Mouse (Mus musculus) left cerebral cortex, postnatal 10 days (tissue): ENCODE data around the gene Pard3. TPM values are rescaled to one million over a fixed set of nuclear protein-coding genes. Genes with fewer than 3 reads are reported as not detected.

ENCODE experiments used
- DNase-seq, 2 experiments: peaks; one replicate each; pipeline ENCODE4 v3.0.0; 2021 to 2022; ENCODE audit warnings: low spot score in 2 of 2, mixed read lengths in 1 of 2; ENCODE audit errors: extremely low spot score in 1 of 2
- intact Hi-C: fragments of 180-260 bp; cut with DNase I; formaldehyde crosslinking; loops from one replicate; pipeline ENCODE4 v1.15.1; 2025
- total RNA-seq, 2 experiments: library from RNA; stranded (reverse); gene quantifications; 2 replicates each; pipeline ENCODE4 v1.2.3; 2021

Gene Pard3
- total RNA-seq, 2 experiments from 2014 or later: 11.6 to 15.1 TPM

DNA sequence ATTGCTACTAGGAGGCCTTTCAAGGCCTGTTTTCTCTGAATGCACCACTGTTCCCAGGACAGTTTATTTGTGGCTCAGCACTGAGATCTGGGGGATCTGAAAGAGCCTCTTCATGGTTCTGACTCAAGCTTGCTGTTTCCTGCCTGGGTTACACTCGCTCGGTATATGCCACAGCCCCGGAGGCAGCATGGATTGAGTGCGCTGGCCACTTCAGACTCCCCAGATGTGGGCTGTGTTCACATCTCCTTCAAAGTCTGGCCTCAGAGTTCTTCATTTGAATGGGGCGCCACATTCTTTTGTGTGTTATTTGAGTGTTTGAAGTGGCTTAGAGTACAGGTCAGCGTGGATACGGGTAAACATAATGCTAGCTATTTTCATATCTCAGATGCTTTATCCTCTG is 190.9 kb downstream of the Pard3 start:
- intact Hi-C loops: no loop called here
- DNase-seq: peak; percentile 13 to 22

DNA sequence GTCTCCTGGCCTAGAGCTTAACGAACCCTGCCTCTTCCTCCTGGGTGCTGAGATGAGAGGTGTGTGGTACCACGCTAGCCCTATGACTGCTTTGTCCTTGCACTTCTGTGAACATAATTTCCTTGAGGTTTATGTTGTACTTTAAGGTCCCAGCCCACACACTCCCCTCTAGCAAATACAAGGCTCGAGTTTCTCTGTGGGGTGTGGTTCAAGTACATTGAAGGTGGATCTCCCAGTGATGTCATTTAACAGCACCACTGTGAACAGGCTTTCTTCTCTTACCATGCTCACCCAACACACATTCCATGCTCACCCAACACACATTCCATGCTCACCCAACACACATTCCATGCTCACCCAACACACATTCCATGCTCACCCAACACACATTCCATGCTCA is 193.4 kb downstream of the Pard3 start:
- DNase-seq: no peak
- intact Hi-C loops: no loop called here

DNA sequence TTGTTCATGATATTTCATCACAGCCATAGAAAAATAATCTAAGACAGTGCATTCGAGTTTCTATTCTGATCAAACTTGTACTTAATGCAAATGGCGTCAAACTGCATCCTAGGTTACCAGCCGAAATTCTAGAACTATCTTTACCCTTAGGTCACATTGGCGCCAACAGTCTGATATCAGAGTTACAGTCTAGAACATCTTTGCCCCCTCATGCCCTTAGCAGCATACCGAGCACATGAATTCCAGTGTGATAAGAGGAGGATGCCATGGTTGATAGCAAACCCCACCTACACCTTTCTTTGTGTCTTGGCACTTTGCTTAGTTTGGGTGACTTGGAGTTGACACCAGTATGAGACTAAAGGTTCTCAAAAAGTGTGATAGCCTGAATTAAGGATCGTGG is 197.4 kb downstream of the Pard3 start:
- intact Hi-C loops: no loop called here
- no peak for DNase-seq

DNA sequence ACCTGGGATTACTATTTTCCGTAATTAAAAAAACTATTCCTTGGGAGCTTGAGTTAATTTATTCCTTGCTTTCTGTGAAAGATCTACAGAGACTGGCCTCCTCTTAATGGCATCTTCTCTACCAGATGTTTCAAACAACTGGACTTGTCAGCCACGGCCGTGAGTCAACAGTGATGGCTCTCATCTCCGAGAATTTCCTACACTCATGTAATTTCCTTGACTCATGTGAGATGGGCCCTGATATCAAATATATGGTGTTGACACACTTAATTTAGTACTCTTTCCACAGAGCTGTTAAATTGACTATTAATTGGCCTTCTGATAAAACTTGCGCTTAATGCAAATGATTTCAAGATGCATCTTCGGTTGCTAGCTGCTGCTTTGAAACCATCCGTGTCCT is 198.3 kb downstream of the Pard3 start:
- intact Hi-C loops: no loop called here
- no peak for DNase-seq

DNA sequence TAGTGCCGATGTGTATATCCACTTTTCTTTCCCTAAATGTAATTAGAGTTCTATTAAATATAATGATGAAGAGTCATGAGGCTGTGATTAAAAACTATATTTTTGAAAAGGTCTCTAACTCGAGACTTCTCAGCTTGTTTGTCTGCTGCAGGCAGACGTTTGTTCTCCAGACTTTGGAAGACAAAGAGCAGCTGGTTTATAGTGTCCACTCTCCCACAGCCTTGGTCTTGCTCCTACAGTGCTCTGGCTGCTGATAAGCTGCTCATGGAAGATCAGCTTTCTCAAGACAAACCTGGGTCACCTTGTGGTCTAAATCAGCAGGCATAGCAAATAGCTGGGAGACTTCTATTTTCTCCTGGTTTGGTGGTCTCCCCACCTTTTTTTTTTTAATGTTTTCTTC is 198.7 kb downstream of the Pard3 start:
- intact Hi-C loops: no loop called here
- DNase-seq: no peak

DNA sequence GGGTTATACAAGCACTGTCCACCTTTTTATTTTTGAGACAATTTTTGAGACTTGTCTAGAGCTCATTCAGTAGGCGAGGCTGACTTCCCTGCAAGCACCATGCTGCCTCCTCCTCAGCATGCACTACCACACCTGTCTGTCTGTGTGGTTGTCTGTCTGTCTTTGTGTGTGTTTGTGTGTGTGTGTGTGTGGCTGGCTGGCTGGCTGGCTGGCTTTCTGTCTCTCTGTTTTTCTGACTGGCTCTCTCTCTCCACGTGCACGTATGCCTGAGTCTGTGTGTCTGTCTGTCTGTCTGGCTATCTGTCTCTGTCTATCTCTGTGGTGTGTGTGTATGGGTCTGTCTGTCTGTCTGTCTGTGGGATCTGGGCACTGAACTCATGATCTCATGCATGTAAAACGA is 199.2 kb downstream of the Pard3 start:
- intact Hi-C loops: no loop called here
- DNase-seq: no peak

DNA sequence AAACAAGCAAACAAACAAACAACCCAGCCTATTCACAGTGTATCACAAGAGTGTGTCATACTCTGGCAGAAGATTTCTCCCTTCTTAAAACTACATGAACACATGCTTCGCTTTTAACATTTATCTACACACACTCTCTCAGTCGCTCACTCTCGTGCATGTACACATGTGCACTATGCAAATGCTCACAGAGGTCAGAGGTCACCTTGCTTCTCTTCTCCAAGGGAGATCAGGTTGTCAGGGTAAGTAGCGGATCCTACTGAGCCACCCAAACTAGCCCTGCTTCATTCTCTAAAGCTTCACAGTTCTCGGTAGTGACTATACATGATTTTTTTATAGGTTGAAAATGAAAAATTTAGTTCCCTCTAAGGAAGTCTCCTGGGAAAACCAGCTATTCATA is 199.8 kb downstream of the Pard3 start:
- intact Hi-C loops: no loop called here
- no peak for DNase-seq

DNA sequence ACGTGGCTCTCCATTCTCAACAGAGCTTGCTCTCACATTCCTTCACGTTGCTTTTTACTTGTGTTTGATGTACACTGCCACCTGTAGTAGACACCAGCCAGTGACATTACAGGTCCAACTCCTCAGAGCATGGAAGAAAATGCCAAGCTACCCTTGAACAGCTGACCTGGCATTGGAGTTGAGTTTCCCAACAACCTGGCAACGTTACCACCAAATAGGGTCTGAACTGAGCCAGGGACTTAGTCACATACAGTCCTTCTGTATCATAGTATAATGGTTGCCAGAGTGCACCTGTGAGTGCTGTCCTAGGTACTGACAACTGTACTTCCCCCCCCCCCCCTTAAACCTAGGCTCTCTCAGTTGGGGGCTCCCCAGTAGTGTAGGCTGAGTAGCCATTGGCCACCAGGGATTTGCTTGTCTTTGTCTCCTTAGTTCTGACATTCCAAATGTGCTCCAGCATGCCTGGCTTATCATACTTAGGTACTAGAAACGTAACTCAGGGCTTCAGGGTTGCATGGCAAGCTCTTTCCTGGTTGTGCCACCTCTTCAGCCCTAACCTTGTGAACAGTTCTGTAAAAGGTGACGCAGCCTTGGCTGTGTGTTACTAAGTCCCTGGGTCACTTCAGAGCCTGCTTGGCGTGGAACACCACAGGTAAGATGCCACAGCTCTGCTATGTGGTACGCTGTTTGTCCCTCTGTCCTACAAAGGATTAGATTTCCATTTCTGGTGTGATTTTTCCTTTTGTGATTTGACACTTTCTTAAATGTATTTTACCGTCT is 201.2 kb downstream of the Pard3 start:
- intact Hi-C loops: no loop called here
- DNase-seq: no peak

DNA sequence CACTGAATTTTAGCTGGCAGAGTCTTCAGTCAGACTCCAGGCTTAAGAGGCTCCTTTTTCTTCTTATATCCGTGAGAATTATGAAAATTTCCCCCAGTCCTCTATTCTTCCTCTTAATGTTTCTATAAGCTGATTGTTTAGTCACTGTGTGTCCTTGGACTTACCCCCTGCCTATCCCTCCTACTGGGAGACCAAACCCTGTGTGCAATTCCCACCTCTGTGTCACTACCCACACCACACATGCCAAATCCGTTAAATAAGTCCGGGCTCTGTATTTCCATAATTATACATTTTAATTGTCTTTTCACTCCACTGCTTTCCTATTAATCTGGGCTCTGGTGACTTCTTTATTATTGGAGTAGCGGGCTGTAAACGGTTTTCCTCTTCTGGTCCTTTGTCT is 203.1 kb downstream of the Pard3 start:
- no peak for DNase-seq
- intact Hi-C loops: no loop called here

DNA sequence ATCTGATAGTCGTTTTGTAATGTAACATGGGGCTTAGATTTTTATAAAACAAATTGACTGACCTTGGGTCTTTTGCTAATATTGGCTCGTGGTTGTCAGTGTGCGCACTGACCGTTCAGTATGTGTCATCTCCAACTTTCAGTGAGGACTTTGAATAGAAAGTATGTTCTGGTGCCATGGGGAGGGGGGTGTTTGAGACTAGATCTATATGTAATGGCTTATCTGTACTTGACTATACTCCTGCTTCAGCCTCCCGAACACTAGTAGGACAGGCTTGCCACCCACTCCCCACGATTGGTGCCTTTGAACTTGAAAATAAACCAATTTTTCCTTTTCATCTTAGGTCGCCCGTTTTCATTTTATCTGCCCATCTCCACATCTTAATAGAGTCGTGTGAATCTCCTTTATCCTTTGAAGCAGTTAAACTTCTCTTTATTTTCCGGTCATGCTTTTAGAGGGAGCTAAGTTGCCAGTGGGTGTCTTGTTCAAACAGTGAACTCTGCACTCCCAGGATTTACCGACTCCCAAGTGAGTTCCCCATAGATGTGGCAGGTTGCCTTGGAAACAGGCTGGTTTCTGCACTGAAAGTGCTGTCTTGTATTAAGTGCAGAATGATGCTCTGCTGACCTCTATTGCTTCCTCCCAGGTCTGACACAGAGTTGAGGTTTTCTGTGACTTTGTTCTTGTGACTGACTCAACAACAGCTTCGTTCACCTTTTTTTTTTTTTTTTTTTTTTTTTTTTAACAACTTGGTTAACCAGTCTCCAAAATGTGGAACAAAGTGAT is 204.7 kb downstream of the Pard3 start:
- peak; percentile 20 to 27 for DNase-seq
- intact Hi-C loops: no loop called here

DNA sequence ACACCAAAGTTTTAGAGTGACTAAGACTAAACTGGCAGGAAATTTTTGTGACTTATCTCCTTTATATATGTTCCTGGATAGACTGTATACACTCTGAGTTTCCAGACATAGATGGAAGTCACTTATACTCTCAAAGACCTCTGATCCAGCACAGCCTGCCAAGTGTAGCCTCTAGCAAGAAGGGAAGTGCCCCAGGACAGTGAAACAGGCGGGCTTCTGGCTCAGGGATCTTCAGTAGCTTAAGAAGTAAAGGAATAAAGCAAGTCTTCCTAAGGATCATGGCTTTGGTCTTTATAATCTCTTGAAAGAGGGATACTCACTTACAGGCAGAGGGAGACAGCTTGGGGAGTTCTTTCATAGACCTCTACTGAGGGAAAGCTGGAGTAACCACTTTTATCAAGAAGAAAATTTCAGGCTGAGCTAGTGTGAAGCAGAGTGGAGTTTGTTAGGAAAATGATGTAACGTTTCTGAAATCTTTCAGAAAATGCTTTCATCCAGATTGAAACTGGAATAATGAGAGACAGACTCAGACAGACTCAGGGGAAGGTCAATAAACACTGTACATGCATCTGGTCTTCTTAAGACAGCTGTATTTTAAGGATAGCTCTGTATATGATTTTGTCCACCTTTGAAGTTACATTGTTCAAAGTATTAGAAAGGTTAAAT is 205.5 kb downstream of the Pard3 start:
- no peak for DNase-seq
- intact Hi-C loops: no loop called here

DNA sequence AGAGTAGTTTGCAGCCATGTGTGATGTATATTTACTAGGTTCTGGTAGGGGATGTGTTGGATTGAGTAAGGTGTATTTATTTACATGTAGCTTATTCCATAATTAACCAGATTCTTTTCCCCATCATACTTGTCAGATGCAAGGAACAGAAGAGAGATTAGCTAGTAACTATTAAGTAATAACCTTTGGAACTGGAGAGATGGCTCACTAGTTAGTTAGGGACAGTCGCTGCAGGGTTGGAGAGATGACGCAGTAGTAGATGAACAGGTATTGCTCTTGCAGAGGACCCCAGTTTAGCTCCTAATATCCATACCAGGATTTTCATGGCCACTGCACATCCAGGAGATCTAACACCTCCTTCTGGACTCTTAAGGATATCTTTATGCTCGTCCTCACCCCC is 207.5 kb downstream of the Pard3 start:
- intact Hi-C loops: no loop called here
- DNase-seq: no peak

DNA sequence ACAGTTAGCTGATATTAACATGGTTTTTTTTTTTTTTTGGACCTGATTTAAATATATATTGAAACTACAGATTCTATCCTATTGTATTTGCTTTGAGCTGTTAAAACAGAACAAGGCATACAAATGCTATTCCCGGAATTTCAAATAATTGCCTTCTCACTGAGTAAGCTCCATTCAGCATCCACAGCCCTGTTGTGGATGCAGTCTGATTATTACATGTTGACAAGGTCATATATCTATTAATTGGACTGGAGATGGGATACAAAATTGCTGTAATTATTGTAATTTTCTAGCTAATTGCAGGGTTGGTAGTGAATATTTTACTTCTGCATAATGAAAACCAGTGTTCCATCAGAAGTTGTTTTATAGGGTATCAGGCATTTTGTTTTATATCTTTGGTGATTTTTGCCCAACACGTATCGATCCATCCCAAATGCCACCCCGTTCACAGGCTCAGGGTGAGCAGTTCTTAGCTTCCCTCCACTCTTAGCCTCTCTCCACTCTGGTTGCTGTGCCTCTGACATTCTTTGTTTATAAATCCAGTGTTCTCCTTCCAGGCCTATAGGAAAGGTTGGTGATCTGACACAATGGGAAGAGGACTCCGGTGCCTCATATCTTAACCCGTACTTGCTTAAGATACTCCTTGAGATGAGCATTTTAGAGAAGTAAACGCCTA is 216.7 kb downstream of the Pard3 start:
- intact Hi-C loops: no loop called here

DNA sequence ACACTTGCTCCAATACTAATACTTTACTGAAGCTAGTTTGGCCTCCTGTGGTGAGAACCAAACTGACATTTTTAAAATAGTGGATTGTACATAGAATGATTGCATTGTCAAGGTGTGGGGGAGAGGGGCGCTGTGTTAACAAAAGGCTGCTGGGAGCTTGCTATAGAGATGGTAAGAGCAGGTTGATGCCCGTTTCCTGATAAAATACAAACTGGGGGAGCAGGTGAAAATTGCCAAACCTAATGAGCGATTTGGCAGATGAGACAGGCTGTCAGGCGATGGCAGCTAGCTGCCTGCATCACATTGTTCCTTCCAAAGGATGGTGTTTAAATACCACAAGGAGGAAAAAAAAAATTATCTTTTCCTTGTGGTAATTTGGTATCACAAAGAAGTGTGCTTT is 217.3 kb downstream of the Pard3 start:
- intact Hi-C loops: no loop called here
- DNase-seq: no peak

More for the DNA sequence above, 216.7 kb downstream of the Pard3 start:
- DNase-seq: no peak

DNA sequence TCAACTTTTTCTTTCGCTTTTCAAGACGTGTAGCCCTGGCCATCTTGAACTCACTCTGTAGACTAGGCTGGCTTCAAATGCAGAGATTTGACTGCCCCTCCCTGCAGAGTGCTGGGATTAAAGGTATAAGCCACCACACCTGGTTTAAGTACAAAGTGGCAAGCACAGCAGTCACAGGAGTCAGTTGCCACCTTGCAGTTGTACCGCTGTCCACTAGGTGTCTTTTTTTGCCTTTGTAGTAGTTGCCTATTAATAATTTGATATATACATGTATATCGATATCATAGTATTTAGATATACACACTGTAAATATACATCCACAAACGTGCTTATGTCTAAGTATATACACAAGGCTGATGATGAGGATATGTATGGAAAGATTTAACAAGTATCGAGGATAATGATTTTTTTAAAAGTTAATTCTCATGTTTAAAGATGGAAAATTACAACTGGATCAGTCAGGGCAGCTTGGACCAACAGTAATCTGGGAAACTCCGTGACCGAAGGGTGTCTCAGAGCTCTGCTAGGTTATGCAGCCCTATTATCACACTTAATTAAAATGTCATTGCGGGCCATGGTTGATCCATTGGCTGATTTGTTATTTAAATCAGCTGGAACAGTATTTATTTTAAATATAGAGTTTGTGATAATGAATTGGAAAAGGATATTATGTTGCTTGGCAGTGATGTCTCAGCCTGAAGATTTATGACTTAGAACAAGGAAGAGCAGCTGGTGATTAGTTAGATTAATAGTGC is 220.9 kb downstream of the Pard3 start:
- intact Hi-C loops: no loop called here
- no peak for DNase-seq

DNA sequence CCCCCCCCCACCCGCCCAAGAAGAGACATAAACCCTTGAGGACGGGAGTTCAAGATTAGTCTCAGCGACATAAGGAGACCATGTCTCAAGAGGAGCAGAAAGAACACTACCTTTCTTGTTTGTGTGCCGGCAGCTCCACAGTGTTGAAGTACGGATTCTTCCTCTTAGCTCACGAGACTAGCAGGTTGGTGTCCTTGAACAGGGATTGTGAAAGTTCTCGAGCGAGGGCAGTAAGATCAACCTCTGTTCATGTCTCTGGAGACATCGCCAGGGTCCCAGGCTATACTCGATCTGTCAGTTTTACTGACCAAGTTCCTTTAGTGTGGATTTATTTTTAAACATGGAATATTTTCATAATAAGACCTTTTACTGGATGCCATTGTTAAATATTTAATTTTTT is 224.1 kb downstream of the Pard3 start:
- no peak for DNase-seq
- intact Hi-C loops: no loop called here

DNA sequence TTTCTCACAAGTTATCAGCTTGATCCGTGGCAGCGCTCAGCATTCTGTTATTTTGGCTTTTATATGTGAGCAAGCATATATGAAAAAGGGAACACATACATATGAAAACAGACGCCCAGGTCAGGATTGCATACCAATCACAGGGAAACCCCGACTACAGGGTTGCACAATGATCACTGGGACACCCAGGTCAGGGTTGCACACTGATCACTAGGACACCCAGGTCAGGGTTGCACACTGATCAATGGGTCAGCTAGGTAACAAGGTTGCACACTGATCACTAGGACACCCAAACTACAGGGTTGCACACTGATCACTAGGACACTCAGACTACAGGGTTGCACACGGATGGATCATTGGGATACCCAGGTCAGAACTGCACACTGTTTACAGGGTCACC is 228.6 kb downstream of the Pard3 start:
- intact Hi-C loops: no loop called here
- DNase-seq: no peak

DNA sequence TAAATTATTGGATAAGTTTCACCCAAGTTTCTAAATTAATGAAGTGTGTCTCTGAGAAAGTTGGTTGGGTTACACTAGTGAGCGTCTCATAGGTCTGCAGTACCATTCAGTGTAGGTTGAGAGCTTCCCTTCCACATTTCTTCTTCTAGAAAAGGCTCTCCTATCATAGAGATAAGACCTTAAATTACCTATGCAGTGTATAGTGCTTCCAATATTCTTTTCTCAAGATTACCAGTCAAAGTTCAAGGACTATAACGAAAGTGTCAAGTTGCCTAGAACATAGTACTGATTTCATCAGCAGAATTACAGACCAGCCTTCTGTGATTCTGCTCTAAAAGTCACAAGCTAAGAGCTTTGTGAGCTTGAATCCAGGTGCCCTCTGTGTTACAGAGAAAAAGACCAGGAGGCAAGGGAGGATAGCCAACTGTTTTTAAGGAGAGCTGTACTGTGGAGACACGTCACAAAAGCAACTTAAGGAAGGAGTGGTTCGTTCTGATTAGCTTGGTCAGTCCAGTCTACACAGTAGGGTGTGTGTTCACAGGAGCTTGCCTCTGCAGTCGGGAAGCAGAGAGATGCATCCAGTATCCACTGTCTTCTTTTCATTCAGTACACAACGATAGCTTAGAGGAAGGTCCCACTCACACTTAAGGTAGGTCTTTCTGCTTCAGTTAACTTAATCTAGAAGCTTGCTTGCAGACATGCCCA is 229.5 kb downstream of the Pard3 start:
- DNase-seq: no peak
- intact Hi-C loops: no loop called here
